Mouse (Mus musculus) cerebellum, postnatal 4 days (tissue): ENCODE results near the gene Cecr2.

Experiments used
- DNase-seq, 2 experiments: peaks; one replicate each; pipeline ENCODE4 v3.0.0; 2022; ENCODE audit warnings: low spot score in 2 of 2, mixed read lengths in 1 of 2

The Cecr2 gene

GRCm38 (mm10) chr6:120667911-120668310 is 1.7 kb downstream of the Cecr2 start:
- DNase-seq = no peak

GRCm38 (mm10) chr6:120674121-120674520 is 8.0 kb downstream of the Cecr2 start:
- no peak for DNase-seq

GRCm38 (mm10) chr6:120674881-120675280 is 8.7 kb downstream of the Cecr2 start:
- DNase-seq = no peak

DNA sequence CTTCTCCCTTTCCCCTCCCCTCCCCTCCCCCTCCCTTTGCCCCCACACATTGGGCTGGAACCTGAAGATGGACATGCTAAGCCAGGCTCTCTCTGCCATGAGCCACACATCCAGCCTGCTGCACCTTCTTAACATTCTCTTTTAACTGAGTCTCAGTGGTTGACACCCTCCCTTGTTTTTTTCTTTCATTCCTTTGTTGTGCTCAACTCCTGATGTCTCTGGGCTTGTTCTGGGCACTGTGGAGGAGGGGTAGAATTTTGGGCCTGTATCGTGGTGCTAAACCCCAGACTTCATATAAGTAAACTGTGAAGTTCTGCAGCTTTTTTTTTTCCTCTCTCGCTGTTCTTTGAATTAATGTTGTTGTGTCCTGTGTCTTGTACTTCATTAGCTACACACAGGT is 9.8 kb downstream of the Cecr2 start:
- no peak for DNase-seq

DNA sequence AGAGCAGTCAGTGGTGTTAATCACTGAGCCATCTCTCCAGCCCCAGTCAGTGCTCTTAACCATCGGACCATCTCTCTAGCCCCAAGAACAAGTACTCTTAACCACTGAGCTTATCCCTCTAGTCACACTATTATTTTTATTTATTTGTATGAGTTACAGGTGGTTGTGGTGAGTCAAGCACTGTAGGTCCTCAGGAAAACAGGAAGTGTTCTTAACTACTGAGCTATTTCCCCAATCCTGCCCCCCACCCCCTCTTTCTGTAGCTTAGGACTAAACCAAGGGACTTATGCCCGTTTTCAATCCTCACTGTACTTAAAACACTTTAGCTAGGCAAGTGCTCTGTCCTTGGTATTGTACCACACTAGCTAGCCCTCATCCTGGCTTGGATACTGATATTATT is 17.2 kb downstream of the Cecr2 start:
- no peak for DNase-seq

DNA sequence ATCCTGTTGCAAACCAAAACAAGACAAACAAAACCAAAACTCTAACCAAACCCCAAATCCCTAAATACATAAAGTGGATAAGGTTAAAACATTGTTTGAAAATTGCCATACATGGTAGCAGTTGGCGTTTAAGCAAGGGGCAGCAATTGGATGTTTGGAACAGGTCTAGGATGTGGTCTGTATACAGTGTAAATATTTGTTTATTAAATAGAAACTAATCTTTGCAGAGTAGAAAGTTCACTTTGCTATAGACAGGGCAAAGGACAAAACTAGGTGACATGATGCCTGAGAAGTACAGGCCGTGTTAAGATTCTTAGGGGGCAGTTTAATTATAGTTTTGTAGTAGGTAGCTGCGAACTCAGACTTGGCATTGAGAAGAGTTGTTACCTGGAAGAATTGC is 18.6 kb downstream of the Cecr2 start:
- DNase-seq = no peak

DNA sequence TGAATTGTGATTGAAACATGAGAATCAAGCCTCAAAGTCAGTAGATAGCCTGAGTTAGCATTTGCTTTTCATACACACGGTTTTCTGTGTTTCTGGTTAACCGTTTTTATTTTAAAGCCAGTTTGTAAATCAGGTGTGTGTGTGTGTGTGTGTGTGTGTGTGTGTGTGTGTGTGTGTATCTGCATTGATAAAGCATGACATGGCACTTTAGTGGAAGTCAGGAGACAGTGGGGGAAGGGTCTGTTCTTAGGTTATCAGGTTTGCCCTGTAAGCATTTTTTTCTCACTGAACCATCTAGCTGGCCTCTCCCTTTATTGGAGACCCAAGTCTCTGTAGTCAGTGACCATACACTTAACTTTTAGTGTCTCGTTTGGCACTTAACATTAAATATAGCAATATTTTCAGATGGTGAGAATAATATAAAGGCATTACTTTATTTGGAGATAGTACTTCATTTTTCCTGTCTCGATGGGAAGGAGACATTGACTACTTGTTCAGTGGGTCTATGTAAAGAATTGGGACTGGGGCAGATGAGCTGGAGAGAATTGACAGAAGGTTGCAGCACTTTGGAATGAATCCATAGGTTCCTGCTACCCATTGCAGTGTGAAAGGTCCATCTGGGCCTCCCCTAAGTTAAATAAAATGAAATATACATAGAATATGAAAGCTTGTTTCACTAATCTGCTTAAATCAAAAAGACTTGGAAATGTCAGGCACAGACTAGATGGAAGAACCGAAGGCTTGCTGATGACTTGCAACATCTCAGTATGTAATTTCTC is 20.9 kb downstream of the Cecr2 start:
- no peak for DNase-seq

DNA sequence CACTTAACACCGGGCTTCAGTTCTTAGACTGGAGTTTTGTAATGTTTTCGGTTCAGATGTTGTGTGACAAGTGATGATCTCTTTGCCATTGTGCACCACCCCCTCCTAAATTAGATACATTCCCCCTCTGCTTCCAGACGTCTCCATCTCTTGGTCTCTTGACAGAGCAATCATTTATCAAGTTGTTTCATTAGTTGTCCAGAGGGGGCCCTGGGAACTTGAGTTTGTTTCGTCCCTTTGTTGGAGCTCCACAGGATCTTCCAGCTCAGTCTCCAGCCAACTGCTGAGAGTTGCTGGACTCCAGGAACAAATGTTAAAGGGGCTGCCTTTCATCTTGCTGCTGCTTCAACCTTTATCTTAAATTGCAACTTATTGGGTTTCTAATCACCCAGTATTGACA is 34.1 kb downstream of the Cecr2 start:
- peak in 1 of 2 experiments; percentile 6 for DNase-seq

GRCm38 (mm10) chr6:120704376-120704775 is 38.2 kb downstream of the Cecr2 start:
- DNase-seq = no peak

DNA sequence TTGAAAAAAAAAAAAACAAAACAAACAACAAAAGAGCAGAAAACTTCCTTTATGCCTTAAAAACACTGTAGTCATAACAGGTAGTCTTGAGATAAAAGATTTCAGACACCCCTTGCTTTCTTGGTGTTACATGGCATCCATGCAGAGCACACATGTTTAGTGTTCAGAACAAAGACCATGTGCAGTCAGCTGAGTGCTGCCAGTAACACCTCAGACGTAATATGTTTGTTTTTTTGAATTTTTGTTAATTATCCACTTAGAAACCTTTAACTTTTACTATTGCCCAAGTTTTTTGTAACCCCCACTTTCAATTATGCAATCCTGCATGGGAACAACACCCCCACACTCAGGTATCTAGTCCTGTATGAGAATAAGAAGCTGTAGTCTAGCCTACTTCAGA is 42.6 kb downstream of the Cecr2 start:
- no peak for DNase-seq

DNA sequence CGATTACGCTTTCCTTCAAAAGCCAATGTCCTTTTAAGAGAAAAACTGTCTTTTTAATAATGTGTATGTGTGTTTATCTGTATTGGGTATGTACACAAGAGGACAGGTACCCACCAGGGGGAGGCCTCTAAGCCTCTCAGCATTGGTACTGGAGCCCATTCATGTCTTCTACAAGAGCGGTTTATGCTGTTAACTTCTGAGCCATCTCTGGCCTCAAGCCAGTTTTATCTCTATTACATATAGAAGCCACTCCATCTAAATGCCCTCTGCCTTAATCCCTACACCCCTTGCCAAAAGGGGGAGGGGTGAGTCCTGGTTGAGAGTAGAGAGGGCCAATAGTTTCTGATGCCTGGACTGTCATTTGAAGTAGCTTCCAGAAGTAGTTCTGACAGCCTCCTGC is 48.6 kb downstream of the Cecr2 start:
- DNase-seq = no peak

GRCm38 (mm10) chr6:120715227-120715626 is 49.1 kb downstream of the Cecr2 start:
- no peak for DNase-seq

- DNase-seq = no peak
Observed at GRCm38 (mm10) chr6:120715851-120716250, 49.7 kb downstream of the Cecr2 start.

DNA sequence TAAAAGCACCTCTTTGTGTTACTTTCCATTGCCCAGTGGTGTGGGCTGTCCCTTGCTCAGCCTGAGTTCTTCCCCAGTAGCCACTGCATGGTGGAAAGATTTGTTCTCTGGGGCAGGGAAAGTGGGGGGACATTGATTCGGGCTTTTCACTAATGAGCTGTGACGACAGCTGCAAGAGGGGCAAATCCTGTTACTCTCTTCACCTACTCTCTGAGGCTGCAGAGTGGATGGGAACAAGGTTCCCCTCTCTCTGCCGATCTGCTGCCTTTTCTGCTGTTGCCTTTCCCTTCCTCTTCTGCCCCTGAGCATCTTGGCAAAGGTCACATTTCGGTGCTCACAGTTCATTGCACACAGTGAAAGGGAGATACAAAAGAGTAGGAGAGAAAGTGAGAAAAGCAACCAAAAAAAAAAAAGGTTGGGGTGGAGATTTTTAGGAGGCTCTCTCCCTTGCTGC is 50.4 kb downstream of the Cecr2 start:
- DNase-seq = peak in 1 of 2 experiments; percentile 3

DNA sequence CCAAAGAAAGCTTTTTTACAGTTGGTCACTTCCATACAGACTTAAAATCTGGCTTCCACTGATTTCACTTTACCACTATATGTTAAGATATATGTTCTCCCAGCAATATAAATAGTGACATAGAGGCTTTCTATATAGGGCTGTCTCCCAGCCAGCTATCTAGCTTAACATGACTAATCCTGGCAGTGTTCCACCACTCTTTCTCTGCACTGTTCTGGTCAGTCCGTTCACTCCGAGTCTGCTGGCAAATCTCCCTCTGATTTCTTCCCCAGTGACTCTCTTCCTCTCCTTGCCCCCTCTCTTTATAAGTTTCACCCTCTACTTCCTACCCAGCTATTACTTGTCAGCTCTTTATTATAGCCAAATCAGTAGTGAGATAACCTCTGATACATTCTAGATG is 59.8 kb downstream of the Cecr2 start:
- no peak for DNase-seq

GRCm38 (mm10) chr6:120736011-120736410 is 69.8 kb downstream of the Cecr2 start:
- DNase-seq = no peak

- peak in 1 of 2 experiments; percentile 13 for DNase-seq
Observed at GRCm38 (mm10) chr6:120736566-120736965, 70.4 kb downstream of the Cecr2 start.

DNA sequence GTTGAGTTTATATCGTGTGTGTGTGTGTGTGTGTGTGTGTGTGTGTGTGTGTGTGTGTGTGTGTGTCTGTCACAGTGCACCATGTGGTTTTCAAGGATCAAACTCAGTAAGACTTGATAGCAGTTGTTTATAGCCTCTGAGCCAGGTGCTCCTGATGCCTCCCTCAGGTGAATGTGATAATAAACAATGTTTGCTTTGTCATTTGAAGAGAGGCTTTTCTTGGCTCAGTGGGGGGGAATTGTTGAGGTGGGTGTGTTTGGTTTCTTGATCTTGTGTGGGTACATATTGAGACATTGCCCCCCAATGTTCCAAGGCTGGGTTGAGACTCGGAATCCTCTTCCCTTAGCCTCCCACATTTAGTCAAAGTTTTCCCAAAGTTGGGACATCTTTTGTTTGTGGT is 77.0 kb downstream of the Cecr2 start:
- DNase-seq = no peak

GRCm38 (mm10) chr6:120744266-120744665 is 78.1 kb downstream of the Cecr2 start:
- DNase-seq = no peak

GRCm38 (mm10) chr6:120746416-120746815 is 80.2 kb downstream of the Cecr2 start:
- DNase-seq = no peak

- DNase-seq = no peak
Observed at GRCm38 (mm10) chr6:120761151-120761550, 95.0 kb downstream of the Cecr2 start.

DNA sequence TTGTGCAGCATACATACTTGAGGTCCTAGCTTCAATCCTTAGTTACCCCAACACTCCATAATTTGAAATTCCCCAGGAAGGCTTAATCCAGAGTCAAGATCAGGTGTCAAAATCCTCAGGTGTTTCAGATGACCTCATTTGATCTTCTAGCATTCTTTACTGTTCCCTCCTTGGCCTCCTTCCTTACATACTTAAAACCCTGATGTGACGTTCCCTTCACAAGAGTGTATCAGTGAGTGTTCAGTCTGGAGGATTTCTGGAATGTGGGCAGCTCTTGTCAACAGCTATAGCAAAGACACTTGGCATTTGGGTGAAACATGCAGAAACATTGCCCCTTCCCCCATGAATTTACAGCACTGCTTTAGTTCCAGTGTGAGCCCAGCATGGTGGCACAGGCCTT is 103.8 kb downstream of the Cecr2 start:
- DNase-seq = no peak

DNA sequence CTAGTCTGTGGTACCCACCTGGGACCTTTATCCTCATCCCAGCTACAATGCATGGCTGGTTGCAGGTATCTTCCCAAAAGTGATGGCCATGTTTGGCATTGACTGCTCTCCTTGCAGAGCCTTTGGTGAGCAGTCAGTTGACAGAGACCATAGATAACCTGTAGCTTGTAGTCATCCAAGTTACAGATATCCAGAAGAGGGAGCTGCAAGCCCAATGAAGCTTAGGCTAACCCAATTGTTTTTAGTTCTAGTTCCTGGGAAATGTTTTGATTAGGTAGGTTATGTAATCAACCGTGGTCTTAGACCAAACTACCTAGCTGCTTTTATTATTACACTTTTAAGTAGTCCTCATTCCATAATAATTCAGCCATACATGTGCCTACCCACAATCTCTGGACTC is 105.2 kb downstream of the Cecr2 start:
- DNase-seq = no peak

DNA sequence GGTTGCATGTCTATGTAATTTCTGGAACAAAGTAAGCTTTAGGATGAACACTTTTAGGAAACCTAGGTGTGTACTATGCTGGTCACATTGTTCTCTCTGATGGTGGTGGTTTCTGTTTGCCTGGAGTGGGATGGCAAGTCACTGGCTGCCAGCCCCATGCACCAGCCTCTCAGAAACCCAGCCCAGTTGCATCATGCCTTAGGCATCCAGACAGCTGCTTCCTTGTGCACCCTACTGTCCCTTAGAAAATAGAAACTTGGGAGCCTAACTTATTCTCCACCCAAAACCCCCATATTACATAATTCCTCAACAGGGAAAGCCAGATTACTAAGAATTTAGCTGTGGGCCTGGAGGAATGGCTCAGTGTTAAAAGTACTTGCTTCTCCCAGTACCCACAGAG is 105.9 kb downstream of the Cecr2 start:
- DNase-seq = no peak
